Mouse (Mus musculus) erythroblast, embryonic 14.5 days (primary cell): ENCODE data around the gene Gm20422.

ENCODE experiments used
- GATA1 ChIP-seq: IDR thresholded peaks from 2 replicates; pipeline ENCODE4 v1.6.1; 2012; ENCODE audit warnings: low read length, inconsistent platforms, mixed read lengths
- TAL1 ChIP-seq: IDR thresholded peaks from 3 replicates; pipeline ENCODE4 v1.6.1; 2012; ENCODE audit warnings: low read length, inconsistent platforms, mixed read lengths

DNA sequence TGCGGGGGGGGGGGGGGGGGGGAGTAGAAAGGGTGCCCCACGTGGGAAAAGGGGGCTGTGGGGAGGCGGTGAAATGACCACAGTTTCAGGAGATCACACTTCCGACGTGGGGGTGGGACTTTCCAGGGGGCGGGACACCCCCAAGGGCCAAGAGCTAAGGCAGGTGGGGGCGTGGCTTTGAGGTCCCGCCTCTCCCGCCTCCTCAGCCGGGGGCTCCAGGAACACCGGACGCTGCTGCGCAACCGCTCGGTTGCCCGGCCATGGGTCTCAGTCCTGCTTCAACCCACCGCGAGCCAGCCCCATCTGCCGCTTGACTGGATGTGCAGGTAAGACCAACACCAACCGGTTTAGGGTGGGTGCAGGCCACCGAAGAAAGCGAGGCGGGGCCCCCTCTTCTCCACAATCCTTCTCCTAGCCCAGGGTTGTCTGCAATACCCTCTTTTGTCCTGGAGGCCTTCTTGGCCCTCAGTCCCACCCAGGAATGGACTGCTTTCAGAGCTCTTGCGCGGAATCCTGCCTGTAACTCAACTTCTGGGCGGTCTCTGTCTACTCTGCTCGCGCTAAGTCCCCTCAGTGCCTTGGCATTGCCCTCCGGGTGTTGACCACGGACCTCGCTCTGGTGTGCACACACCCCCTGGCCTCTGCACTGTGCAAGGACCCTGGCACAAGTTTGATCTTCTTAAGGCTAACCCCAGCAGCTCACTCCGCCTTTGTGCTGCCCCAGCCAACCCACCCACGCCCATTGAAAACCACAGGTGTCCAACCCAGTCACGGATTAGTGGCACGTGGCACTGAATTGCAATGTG, 47.9 kb upstream of the Gm20422 start, which contains the start of gene Lpar2:
- TF ChIP-seq GATA1 (no peak), TAL1 (no peak)
